Mouse (Mus musculus): ENCODE data around the gene Tmem104.

DNA sequence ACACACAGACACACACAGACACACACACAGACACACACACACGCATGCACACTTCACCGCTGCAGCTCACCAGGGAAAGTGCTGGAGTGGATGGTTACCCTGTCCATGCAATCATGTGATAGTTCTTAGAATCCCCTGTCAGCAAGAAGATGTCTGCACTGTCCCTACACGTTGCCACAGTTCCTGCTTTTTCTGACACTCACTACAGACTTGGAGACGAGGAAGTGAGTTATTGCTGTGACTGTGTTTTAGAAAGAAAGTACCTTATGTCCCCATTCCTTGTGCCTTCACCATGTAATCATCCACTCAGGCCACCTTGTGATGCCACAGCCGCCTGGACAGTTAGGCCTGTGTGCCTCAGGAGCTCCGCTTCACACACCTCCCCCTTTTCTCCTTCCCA lies 2.0 kb downstream of the Tmem104 start:
- TF ChIP-seq POLR2A (IDR thresholded peaks at IDR 0.05; ENCODE audit: extremely low read depth, insufficient read depth, low read length) (no peak), CTCF (IDR thresholded peaks at IDR 0.05; ENCODE audit: low read depth, low read length) (no peak)

All from liver, adult 2 months (tissue).